Mouse (Mus musculus) bone marrow macrophage, adult 2 months (primary cell): Measurements from ENCODE around the gene Errfi1.

Experiments used
- CTCF ChIP-seq: IDR thresholded peaks from 2 replicates; pipeline ENCODE4 v1.5.1; 2012; ENCODE audit warnings: low read depth, mild to moderate bottlenecking, low read length, moderate library complexity
- POLR2A ChIP-seq: IDR thresholded peaks from 2 replicates; pipeline ENCODE4 v1.6.1; 2012; ENCODE audit warnings: mild to moderate bottlenecking, low read depth, low read length, borderline replicate concordance

DNA sequence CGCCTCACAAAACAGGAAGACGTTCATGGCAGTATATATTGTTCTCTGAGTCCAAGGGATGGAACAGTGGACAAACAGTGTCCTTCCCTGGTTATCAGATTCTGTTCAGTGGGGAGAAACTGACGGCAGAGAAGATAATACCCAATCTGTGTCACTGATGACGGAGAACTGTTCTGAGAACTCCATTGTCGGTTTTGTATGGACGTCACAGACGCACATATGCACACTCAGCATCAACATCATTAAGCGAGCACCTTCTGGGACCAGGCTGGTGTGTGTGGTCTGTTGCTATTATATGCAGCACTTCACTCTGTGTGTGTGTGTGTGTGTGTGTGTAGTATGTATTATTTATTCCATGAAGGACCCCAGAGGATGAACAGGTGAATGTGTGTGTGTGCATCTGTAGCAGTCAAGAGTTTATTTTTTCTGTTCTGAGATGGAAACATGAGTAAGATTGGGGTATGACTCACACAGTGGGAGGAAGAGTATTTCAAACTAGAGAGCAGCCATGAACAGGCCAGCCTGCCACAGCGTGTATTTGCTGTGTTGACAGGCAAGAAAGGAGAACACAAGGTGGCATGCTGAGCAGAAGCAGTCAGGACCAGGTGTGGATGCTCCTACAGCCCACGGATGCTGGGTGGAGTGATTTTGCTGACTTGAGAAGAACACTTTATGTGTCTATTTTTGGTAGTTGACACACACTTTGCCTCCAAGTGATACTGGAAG, 61.6 kb downstream of the Errfi1 start:
- TF ChIP-seq POLR2A: no peak
- no peak for TF ChIP-seq CTCF
